Mouse (Mus musculus) forebrain, embryonic 11.5 days (tissue): ENCODE measurements at regions not wholly inside any gene's neighbourhood (a gene's known extent, or its start where the extent isn't known, plus 50 kb on each side); places are given as distances from the start of the nearest gene placed in this dataset.
"Not testable (repeated sequence)": the region's sequence is repeated elsewhere in the genome, so short reads cannot be mapped to it uniquely, and the experiment has no call there.

Source experiments
- ATAC-seq: fragments of 200-750 bp; cut with Nextera tagmentation; replicated peaks from 2 replicates; pipeline ENCODE4 v1.8.0; 2017; ENCODE audit warnings: moderate TSS enrichment; ENCODE audit not compliant: low FRiP score
- DNase-seq: peaks from one replicate; pipeline ENCODE4 v3.0.0-alpha.2; 2017; ENCODE audit warnings: low spot score
- H3K27ac ChIP-seq: fragments of 300-500 bp; sonication (generic); 2 replicates; pipeline ENCODE4 v1.5.1; 2014; ENCODE audit warnings: low read depth, low read length
- H3K27me3 ChIP-seq: fragments of 300-500 bp; sonication (generic); 2 replicates; pipeline ENCODE4 v1.6.1; 2014; ENCODE audit warnings: mild to moderate bottlenecking, low read length, mixed read lengths; ENCODE audit not compliant: control insufficient read depth, insufficient read depth
- H3K36me3 ChIP-seq: fragments of 300-500 bp; sonication (generic); 2 replicates; pipeline ENCODE4 v1.6.1; 2014; ENCODE audit warnings: mild to moderate bottlenecking, low read length, moderate library complexity, mixed read lengths; ENCODE audit not compliant: control insufficient read depth, insufficient read depth
- H3K4me1 ChIP-seq: fragments of 300-500 bp; sonication (generic); replicated peaks from 2 replicates; pipeline ENCODE4 v1.6.1; 2014; ENCODE audit warnings: low read length, mixed read lengths; ENCODE audit not compliant: control insufficient read depth, insufficient read depth
- H3K4me2 ChIP-seq: fragments of 300-500 bp; sonication (generic); 2 replicates; pipeline ENCODE4 v1.6.1; 2014; ENCODE audit warnings: low read depth, mild to moderate bottlenecking, low read length, moderate library complexity, mixed read lengths; ENCODE audit not compliant: severe bottlenecking
- H3K4me3 ChIP-seq: fragments of 300-500 bp; sonication (generic); 2 replicates; pipeline ENCODE4 v1.5.1; 2014; ENCODE audit warnings: low read depth, low read length
- H3K9ac ChIP-seq: fragments of 300-500 bp; sonication (generic); 2 replicates; pipeline ENCODE4 v1.6.1; 2014; ENCODE audit warnings: low read length
- H3K9me3 ChIP-seq: fragments of 300-500 bp; sonication (generic); 2 replicates; pipeline ENCODE4 v1.6.1; 2016; ENCODE audit warnings: low read length, mixed read lengths; ENCODE audit not compliant: control insufficient read depth
- WGBS: fragments of 180-500 bp; shearing (Covaris S2); extraction: QIAGEN DNeasy Blood & Tissue Kit; methylation state at CpG from one replicate; pipeline ENCODE4 v1.1.7; 2014; 5-methylcytosine and 5-hydroxymethylcytosine counted together

DNA sequence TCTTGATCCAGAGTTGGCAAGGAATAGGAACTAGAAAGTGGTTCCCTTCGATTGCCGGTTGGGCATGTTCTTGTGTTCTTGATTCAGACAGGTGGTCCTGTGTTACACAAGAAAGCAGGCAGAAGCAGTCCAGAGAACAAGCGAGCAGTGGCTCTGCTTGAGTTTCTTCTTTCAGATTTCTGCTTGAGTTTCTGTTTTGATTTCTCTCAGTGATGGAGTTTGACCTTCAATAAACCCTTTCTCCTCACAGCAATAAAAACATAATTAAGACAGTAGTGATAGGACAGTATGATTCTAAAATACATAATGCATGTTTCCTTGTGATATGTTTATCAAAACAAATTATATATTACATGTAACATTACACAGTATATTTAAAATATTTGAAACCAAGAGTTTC is 59.1 kb downstream of the Klf6 start:
- Histone ChIP-seq H3K9me3 (no peaks in the 10 kb centered on the region), H3K36me3 (no peaks in the 10 kb centered on the region), H3K4me3 (no peak overlapping the region), H3K4me2 (no peak overlapping the region), H3K27me3 (no peaks in the 10 kb centered on the region), H3K4me1 (no peaks in the 10 kb centered on the region), H3K27ac (no peak overlapping the region), H3K9ac (no peak overlapping the region)
- whole genome bisulfite sequencing: 78% methylated on average over 3 of the region's 3 CpGs
- ATAC-seq: no peak
- no peak for DNase-seq

DNA sequence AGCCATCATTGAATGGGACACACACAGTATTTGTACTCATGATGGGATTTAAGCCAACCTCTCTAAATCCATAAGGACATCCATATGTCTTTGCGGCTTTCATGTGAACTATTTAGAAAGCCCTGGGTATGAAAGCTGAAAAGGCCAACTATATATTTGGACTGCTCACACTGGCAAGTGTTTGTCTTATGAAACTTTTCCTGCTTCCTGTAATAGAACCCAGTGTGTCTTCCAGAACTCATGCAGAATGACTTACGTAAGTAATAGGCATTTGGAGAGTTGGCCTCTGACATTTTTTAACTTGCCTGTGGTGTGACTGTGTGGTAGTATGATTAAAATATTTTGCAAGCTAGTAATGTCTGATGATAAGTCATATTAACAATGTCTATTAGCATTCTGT is 70.2 kb downstream of the Klf6 start:
- H3K9ac ChIP-seq: no peak overlapping the region
- no peak overlapping the region for H3K27ac ChIP-seq
- no peaks in the 10 kb centered on the region for H3K9me3 ChIP-seq
- no peaks in the 10 kb centered on the region for H3K36me3 ChIP-seq
- no peaks in the 10 kb centered on the region for H3K27me3 ChIP-seq
- ATAC-seq: no peak
- no peak overlapping the region for H3K4me2 ChIP-seq
- WGBS: 91% methylated on average over 2 of the region's 2 CpGs
- H3K4me1 ChIP-seq: no peaks in the 10 kb centered on the region
- no peak for DNase-seq
- H3K4me3 ChIP-seq: no peak overlapping the region

DNA sequence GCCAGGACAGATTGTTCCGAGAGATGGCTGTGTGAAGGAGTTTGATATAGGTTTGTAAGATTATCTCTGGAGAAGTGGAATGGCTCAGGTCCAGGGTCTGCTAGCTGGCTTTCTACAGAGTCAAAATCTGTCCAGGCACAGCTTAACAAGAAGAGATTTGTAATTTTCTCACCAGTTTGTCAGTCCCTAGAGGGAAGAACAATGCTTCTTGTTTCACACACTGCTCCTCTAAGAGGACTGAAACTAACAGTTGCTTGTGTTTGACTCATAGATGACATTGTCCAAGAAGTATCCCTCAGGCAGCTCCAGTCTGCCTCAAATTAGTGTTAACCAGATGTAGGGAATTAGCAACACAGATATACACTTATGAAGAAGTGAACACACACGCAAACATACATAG is 76.2 kb downstream of the Klf6 start:
- WGBS: 90% methylated on average over 2 of the region's 2 CpGs
- no peak for DNase-seq
- no peaks in the 10 kb centered on the region for H3K27me3 ChIP-seq
- no peak overlapping the region for H3K27ac ChIP-seq
- ATAC-seq: no peak
- H3K9me3 ChIP-seq: no peaks in the 10 kb centered on the region
- no peak overlapping the region for H3K4me3 ChIP-seq
- H3K36me3 ChIP-seq: no peaks in the 10 kb centered on the region
- H3K9ac ChIP-seq: no peak overlapping the region
- no peaks in the 10 kb centered on the region for H3K4me1 ChIP-seq
- H3K4me2 ChIP-seq: no peak overlapping the region

DNA sequence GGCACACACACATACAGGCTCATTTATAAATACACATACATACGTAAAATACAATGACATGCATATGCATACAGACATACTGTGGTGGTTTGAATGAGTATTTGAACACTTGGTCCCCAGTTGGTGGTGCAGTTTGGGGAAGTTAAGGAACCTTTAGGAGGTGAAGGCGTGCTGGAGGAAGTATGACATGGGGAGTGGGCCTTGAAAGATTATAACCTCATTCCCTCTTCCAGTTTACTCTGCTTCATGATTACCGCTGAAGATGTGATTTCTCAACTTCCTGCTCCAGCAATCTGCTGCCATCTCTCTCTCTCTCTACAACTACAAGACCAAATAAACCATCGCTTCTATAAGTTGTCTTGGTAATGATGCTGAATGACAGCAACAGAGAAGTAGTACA is 76.7 kb downstream of the Klf6 start:
- H3K36me3 ChIP-seq: no peaks in the 10 kb centered on the region
- no peak overlapping the region for H3K4me3 ChIP-seq
- H3K4me2 ChIP-seq: no peak overlapping the region
- H3K4me1 ChIP-seq: no peaks in the 10 kb centered on the region
- H3K27ac ChIP-seq: no peak overlapping the region
- 92% methylated on average over 4 of the region's 4 CpGs for WGBS
- H3K27me3 ChIP-seq: no peaks in the 10 kb centered on the region
- ATAC-seq: no peak
- H3K9ac ChIP-seq: no peak overlapping the region
- H3K9me3 ChIP-seq: no peaks in the 10 kb centered on the region
- DNase-seq: no peak

DNA sequence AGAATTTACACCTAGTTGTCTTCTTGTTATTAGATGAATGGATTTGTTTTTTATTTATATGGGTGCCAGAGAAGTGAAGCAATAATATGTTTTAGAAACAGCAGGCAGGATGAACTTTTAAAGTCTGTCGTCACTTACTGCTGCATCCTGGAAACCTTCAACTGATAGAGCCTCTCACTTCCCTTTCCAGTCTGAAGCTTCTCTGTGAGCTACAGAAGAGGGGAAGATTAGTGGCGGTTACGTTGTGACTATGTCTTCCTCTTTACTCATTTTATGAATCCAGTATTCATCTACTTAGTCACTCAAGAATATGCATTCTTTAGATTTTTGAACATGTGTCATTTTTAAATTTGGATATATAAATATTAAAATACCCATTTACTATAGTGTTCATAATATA is 78.1 kb downstream of the Klf6 start:
- H3K4me1 ChIP-seq: no peaks in the 10 kb centered on the region

DNA sequence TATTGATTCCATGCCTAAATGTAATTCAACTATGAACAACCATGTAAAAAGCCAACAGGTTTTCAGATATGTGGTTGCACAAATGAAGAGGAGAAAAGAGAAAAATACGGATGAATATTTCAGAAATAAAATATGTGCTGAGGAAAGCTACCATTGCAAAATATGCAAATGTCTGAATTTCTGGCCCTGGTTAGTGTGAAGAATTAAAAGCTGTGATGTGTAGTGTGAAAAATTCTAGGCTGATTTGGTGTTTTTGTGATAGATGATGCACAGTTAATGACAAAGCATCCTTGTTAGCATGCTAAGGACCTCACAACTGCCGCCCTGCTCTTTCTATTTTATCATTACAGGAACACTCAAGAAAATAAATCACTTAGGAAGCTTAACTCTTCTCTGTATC is 91.6 kb downstream of the Klf6 start:
- H3K27me3 ChIP-seq: no peaks in the 10 kb centered on the region
- DNase-seq (no peak), ATAC-seq (no peak)
- no peak overlapping the region for H3K9ac ChIP-seq
- 85% methylated on average over 2 of the region's 2 CpGs for WGBS
- H3K36me3 ChIP-seq: no peaks in the 10 kb centered on the region
- H3K4me2 ChIP-seq: no peak overlapping the region
- H3K4me3 ChIP-seq: no peak overlapping the region
- H3K4me1 ChIP-seq: no peaks in the 10 kb centered on the region
- H3K9me3 ChIP-seq: no peaks in the 10 kb centered on the region
- no peak overlapping the region for H3K27ac ChIP-seq

More for the DNA sequence above, 78.1 kb downstream of the Klf6 start:
- no peak for DNase-seq
- no peak for ATAC-seq
- Histone ChIP-seq H3K27ac (no peak overlapping the region), H3K36me3 (no peaks in the 10 kb centered on the region), H3K9me3 (no peaks in the 10 kb centered on the region), H3K27me3 (no peaks in the 10 kb centered on the region), H3K9ac (no peak overlapping the region), H3K4me3 (no peak overlapping the region), H3K4me2 (no peak overlapping the region)
- WGBS: 91% methylated on average over 3 of the region's 3 CpGs

DNA sequence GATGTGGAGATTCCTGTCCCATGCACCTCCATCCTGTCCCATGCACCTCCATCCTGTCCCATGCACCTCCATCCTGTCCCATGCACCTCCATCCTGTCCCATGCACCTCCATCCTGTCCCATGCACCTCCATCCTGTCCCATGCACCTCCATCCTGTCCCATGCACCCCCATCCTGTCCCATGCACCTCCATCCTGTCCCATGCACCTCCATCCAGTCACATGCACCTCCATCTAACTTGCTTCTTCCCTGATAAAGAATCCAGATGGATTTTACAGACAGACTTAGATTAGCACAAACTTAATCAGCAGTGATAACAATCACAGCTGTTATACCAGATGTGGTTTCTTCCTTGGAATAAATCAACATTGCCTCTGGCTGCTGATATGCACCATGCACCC is 93.8 kb downstream of the Klf6 start:
- H3K36me3 ChIP-seq, H3K27me3 ChIP-seq, H3K9ac ChIP-seq, H3K27ac ChIP-seq, H3K4me2 ChIP-seq, H3K4me1 ChIP-seq, ATAC-seq, H3K9me3 ChIP-seq, DNase-seq, H3K4me3 ChIP-seq: not testable (repeated sequence)

DNA sequence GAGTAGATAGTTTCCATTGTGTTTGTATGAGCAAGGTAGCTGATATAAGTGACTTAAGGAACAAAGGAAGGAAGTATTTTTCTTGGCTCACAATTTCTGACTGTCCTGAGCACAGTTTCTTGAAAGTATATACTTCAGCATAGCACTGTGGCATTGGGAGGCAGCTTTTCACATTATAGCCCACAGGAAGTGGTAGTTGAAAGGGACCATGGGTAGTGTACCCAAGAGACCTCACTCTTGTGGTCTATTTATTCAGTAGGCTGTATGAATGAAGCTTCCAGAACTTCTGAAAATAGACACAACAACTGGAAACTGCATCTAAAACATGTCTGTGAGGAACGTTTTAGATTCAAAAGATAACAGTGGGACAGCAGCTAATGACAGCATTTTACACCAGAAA is 94.9 kb downstream of the Klf6 start:
- Histone ChIP-seq H3K4me3 (no peak overlapping the region), H3K9ac (no peak overlapping the region), H3K36me3 (no peaks in the 10 kb centered on the region), H3K27ac (no peak overlapping the region), H3K9me3 (no peaks in the 10 kb centered on the region), H3K4me2 (no peak overlapping the region), H3K4me1 (no peaks in the 10 kb centered on the region), H3K27me3 (no peaks in the 10 kb centered on the region)
- ATAC-seq: no peak
- DNase-seq: no peak
- WGBS: 58% methylated on average over 1 of the region's 1 CpGs

DNA sequence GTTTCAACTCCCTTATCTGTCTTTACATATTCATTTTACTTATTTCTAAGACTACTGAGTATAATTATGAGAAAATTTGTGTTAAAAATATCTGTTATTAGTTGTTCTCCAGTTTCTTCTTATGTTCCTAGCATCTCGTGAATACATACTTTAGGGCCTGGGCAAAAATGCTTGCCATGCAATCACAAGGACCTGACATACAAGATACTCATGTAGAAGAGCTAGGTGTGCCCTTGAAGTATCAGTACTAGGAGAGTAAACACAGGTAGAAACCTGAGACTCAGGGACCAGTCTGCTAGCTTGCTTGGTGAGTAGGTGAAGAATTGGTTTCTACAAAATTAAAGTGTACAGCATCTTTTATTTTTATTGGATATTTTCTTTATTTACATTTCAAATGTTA is 101.7 kb downstream of the Klf6 start:
- H3K9ac ChIP-seq: no peak overlapping the region
- WGBS: 97% methylated on average over 1 of the region's 1 CpGs
- ATAC-seq (no peak), DNase-seq (no peak)
- no peaks in the 10 kb centered on the region for H3K4me1 ChIP-seq
- no peak overlapping the region for H3K27ac ChIP-seq
- H3K36me3 ChIP-seq: no peaks in the 10 kb centered on the region
- H3K27me3 ChIP-seq: no peaks in the 10 kb centered on the region
- no peak overlapping the region for H3K4me3 ChIP-seq
- no peaks in the 10 kb centered on the region for H3K9me3 ChIP-seq
- no peak overlapping the region for H3K4me2 ChIP-seq
